Mouse (Mus musculus): ENCODE measurements at regions not wholly inside any gene's neighbourhood (a gene's known extent, or its start where the extent isn't known, plus 50 kb on each side); places are given as distances from the start of the nearest gene placed in this dataset.

GRCm38 (mm10) chr5:75850855-75851254 is 127.4 kb downstream of the Kdr start:
- 76% methylated on average over 4 of the region's 4 CpGs for WGBS
- Histone ChIP-seq H3K4me2 (replicated peaks) (no peak overlapping the region), H3K36me3 (no peaks in the 10 kb centered on the region), H3K9me3 (replicated peaks) (no peaks in the 10 kb centered on the region), H3K9ac (no peak overlapping the region), H3K27me3 (no peaks in the 10 kb centered on the region), H3K4me3 (no peak overlapping the region), H3K27ac (no peak overlapping the region), H3K4me1 (peaks cover 10% of the 10 kb centered on the region)
- no peak for ATAC-seq (ENCODE audit: low FRiP score)

DNA sequence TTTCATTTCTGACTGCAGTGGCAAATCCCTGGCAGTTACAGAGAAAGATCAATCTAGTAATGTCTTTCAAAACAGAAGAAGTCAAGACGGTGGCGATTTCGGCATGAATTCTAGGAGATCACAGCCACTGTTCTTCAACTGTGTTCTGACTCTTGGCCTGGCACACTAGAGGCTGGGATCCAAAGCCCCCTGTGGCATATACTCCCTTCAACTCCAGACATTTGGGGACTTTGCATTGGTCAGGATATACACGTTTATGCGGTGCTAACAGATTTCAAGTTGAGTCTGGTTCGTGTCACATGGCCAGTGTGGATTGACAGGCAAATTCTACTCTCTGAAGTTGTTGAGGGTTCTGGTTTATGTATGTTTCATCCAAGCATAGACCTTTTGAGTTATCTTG is 130.3 kb downstream of the Kdr start:
- no peak overlapping the region for H3K9ac ChIP-seq
- no peak overlapping the region for H3K4me2 ChIP-seq (replicated peaks)
- ATAC-seq (ENCODE audit: low FRiP score), result no peak
- H3K36me3 ChIP-seq, result no peaks in the 10 kb centered on the region
- no peaks in the 10 kb centered on the region for H3K27me3 ChIP-seq
- 95% methylated on average over 6 of the region's 6 CpGs for WGBS
- no peaks in the 10 kb centered on the region for H3K9me3 ChIP-seq (replicated peaks)
- peaks cover 11% of the 10 kb centered on the region for H3K4me1 ChIP-seq
- no peak overlapping the region for H3K27ac ChIP-seq
- H3K4me3 ChIP-seq, result no peak overlapping the region

GRCm38 (mm10) chr5:75847341-75847740 is 130.9 kb downstream of the Kdr start:
- 71% methylated on average over 3 of the region's 3 CpGs for WGBS
- H3K27me3 ChIP-seq, result no peaks in the 10 kb centered on the region

DNA sequence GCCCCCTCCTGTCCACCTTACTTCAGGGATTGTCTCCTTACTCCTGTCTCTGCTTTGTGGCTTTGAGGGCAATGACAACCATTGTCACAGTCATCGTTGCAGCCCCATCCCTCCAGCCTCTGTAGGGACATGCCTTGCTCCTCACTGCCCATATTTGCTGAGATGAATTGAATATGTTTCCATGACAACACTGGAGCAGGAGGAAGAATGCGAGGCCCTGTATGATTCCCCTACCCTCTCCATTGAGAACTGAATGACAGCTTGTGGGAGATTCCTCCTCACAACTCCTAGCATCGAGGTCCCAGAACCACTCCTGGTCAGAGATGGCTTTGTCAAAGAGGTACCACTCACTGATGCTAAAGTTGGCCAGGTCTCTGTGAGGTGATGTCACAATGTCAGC is 132.2 kb downstream of the Kdr start:
- Histone ChIP-seq H3K4me2 (replicated peaks) (no peak overlapping the region), H3K27ac (no peak overlapping the region), H3K9ac (no peak overlapping the region), H3K4me1 (peaks cover 11% of the 10 kb centered on the region), H3K36me3 (no peaks in the 10 kb centered on the region), H3K4me3 (no peak overlapping the region), H3K9me3 (replicated peaks) (no peaks in the 10 kb centered on the region), H3K27me3 (no peaks in the 10 kb centered on the region)
- WGBS, result 25% methylated on average over 3 of the region's 3 CpGs
- ATAC-seq (ENCODE audit: low FRiP score), result no peak

More at GRCm38 (mm10) chr5:75847341-75847740, 130.9 kb downstream of the Kdr start:
- Histone ChIP-seq H3K4me3 (no peak overlapping the region), H3K9ac (no peak overlapping the region), H3K27ac (no peak overlapping the region), H3K4me2 (replicated peaks) (no peak overlapping the region), H3K36me3 (no peaks in the 10 kb centered on the region), H3K4me1 (peaks cover 11% of the 10 kb centered on the region), H3K9me3 (replicated peaks) (no peaks in the 10 kb centered on the region)
- no peak for ATAC-seq (ENCODE audit: low FRiP score)

DNA sequence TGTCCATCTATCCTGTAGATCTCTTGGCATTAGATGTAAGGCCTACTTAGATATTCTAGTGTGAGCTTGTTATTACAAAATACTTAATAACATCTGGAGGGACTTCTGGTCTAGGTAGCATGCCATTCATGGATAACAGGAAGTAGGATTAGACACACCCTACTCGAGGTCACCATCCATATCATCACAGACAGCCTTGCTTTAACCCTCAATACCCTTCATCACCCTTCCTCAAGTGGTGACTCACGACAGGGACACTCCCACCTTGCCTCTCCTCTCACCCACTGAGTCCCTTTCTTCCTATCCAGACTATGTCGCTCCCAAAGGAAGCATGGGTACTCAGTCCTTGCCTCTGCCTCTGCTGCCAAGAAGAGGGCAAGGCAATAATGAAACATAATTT is 134.5 kb downstream of the Kdr start:
- peaks cover 7% of the 10 kb centered on the region for H3K4me1 ChIP-seq
- no peaks in the 10 kb centered on the region for H3K9me3 ChIP-seq (replicated peaks)
- H3K27me3 ChIP-seq, result no peaks in the 10 kb centered on the region
- H3K4me3 ChIP-seq, result no peak overlapping the region
- no peaks in the 10 kb centered on the region for H3K36me3 ChIP-seq
- no peak overlapping the region for H3K4me2 ChIP-seq (replicated peaks)
- no peak overlapping the region for H3K27ac ChIP-seq
- H3K9ac ChIP-seq, result no peak overlapping the region
- WGBS, result 71% methylated on average over 3 of the region's 3 CpGs
- no peak for ATAC-seq (ENCODE audit: low FRiP score)

DNA sequence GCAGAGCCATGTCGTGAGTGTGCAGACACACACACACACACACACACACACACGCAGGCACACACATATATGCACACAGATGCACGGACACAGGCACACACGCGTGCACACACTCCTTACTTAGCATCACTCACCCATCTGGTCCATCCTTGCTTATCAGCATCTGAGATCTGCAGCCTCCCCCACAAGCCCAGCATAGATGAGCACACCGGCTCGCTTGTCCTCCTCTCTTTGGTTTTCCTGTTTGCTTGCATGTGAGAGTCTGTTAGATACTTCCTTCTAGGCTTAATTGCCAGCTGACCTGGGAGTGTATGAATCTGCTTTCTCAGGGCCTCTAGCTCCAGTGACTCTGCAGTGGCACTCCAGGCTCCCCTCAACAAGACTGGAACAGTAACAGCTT is 137.8 kb downstream of the Kdr start:
- Histone ChIP-seq H3K4me3 (no peak overlapping the region), H3K4me1 (no peaks in the 10 kb centered on the region), H3K9me3 (replicated peaks) (no peaks in the 10 kb centered on the region), H3K27ac (no peak overlapping the region), H3K9ac (no peak overlapping the region), H3K4me2 (replicated peaks) (no peak overlapping the region), H3K36me3 (no peaks in the 10 kb centered on the region), H3K27me3 (no peaks in the 10 kb centered on the region)
- WGBS, result 81% methylated on average over 7 of the region's 7 CpGs
- ATAC-seq (ENCODE audit: low FRiP score), result no peak

DNA sequence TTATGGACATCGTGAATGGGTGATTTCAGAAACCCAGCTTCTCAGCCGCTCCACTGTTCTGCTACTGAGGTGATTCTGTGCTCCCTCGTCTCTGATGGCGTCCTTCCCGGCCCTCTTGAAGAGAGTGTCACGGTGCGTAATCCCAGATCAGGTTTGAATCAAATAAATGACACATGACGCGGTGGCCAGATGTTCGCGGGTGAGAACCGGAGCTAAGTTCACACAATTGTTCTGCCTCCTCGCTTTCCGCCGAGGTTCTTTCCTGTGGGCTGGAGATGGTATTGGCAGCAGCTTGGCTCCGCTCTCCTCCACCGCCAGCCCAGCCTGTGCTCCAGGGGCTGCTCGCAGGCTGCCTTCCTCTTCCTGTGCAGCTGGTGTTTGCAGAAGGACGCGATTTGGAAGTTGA is 142.7 kb downstream of the Kdr start:
- no peak for ATAC-seq (ENCODE audit: low FRiP score)
- H3K27ac ChIP-seq, result 0 out of 2 replicates have a peak overlapping the region, but pooled peaks have one; percentile 40

DNA sequence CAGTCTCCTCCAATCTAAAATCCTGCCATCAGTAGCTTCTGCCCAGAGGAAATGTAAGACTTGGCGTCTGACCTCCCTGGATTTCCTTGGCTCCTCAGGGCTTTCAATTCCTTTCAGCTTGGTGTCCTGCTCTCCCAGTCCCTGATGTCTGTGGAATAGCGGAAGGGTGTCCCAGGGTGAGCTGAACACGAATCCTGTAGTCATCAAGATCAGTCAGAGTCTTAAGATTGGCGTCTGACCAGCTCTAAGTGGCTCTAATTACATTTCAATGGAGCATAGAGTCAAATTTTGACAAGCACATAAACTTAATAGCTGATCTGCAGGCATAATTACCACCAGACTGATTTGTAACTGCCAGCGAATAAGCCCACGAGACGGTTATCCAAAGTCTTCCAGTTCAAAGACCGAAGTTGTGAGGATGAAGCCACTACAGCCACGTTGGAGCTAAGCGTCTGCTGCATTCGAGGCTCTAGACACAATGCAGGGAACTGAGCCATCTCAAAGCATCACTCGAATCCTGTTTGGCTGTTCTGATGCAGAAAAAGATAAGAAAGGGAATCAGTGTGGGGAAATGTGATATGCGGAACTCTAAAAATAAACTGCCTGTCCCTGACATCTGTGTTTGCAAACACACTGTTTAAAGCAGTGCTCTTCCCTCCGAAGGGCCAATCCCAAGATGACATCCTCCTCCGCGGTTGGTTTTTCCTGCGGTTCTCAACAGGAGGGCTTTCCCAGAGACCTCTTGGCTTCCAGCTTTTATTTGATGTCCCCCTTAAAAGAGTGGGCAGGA is 143.3 kb downstream of the Kdr start:
- 69% methylated on average over 17 of the region's 17 CpGs for WGBS
- H3K4me3 ChIP-seq, result no peak overlapping the region
- ATAC-seq (ENCODE audit: low FRiP score), result no peak
- no peaks in the 10 kb centered on the region for H3K36me3 ChIP-seq
- 0 out of 2 replicates have a peak, but pooled peaks cover 3% of the 10 kb centered on the region for H3K27me3 ChIP-seq
- H3K4me1 ChIP-seq, result peaks cover 6% of the 10 kb centered on the region; the same call in 1 of the 2 replicates
- no peaks in the 10 kb centered on the region for H3K9me3 ChIP-seq (replicated peaks)
- H3K9ac ChIP-seq, result no peak overlapping the region
- peak overlapping the region; percentile 13; the same call in 1 of the 2 replicates for H3K4me2 ChIP-seq (replicated peaks)
- H3K27ac ChIP-seq, result 0 out of 2 replicates have a peak overlapping the region, but pooled peaks have one; percentile 40

More for the DNA sequence above, 142.7 kb downstream of the Kdr start:
- Histone ChIP-seq H3K9me3 (replicated peaks) (no peaks in the 10 kb centered on the region), H3K4me1 (peaks cover under 1% of the 10 kb centered on the region; the same call in 1 of the 2 replicates), H3K4me2 (replicated peaks) (peak overlapping the region; percentile 13; the same call in 1 of the 2 replicates), H3K36me3 (no peaks in the 10 kb centered on the region), H3K27me3 (0 out of 2 replicates have a peak, but pooled peaks cover 3% of the 10 kb centered on the region), H3K9ac (no peak overlapping the region), H3K4me3 (no peak overlapping the region)
- 57% methylated on average over 20 of the region's 20 CpGs for WGBS

GRCm38 (mm10) chr5:75832341-75832740 is 145.9 kb downstream of the Kdr start:
- ATAC-seq (ENCODE audit: low FRiP score), result no peak
- Histone ChIP-seq H3K36me3 (no peaks in the 10 kb centered on the region), H3K9ac (no peak overlapping the region), H3K4me1 (peaks cover 6% of the 10 kb centered on the region; the same call in 1 of the 2 replicates), H3K27ac (no peak overlapping the region), H3K4me2 (replicated peaks) (no peak overlapping the region), H3K9me3 (replicated peaks) (no peaks in the 10 kb centered on the region), H3K4me3 (no peak overlapping the region), H3K27me3 (0 out of 2 replicates have a peak, but pooled peaks cover 3% of the 10 kb centered on the region)
- 92% methylated on average over 5 of the region's 5 CpGs for WGBS

- H3K36me3 ChIP-seq, result no peaks in the 10 kb centered on the region
- no peak for ATAC-seq (ENCODE audit: low FRiP score)
- H3K4me2 ChIP-seq (replicated peaks), result no peak overlapping the region
These were observed 148.2 kb downstream of the Kdr start for GRCm38 (mm10) chr5:75829850-75830625.

DNA sequence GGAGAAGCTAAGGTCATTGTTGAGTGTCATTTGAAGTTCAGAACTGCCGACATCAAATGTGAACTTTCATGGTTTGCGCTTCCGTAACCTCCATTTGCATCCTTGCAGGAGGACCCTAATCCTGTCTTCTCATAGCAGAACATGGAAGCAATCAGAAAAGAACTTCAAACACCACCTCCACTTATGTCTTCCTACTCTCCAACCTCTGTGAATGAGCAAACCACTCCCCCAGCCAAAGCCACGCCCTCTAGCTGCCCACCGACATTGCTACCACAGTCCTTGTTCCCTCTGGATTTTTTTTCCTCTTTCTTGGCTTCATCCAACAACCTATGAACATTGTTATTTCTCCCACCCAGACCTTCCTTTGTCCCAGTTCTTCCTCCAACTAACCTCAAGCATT is 149.9 kb downstream of the Kdr start:
- Histone ChIP-seq H3K27me3 (0 out of 2 replicates have a peak, but pooled peaks cover 3% of the 10 kb centered on the region), H3K9ac (no peak overlapping the region), H3K4me3 (no peak overlapping the region), H3K27ac (no peak overlapping the region), H3K4me1 (peaks cover 6% of the 10 kb centered on the region; the same call in 1 of the 2 replicates), H3K4me2 (replicated peaks) (no peak overlapping the region), H3K9me3 (replicated peaks) (no peaks in the 10 kb centered on the region), H3K36me3 (no peaks in the 10 kb centered on the region)
- no peak for ATAC-seq (ENCODE audit: low FRiP score)
- 86% methylated on average over 5 of the region's 5 CpGs for WGBS

More at GRCm38 (mm10) chr5:75829850-75830625, 148.2 kb downstream of the Kdr start:
- no peak overlapping the region for H3K4me3 ChIP-seq
- no peaks in the 10 kb centered on the region for H3K9me3 ChIP-seq (replicated peaks)
- 0 out of 2 replicates have a peak, but pooled peaks cover 3% of the 10 kb centered on the region for H3K27me3 ChIP-seq
- no peak overlapping the region for H3K9ac ChIP-seq
- 46% methylated on average over 6 of the region's 6 CpGs for WGBS
- H3K27ac ChIP-seq, result no peak overlapping the region
- peaks cover 6% of the 10 kb centered on the region; the same call in 1 of the 2 replicates for H3K4me1 ChIP-seq

Data from hindbrain, embryonic 12.5 days (tissue).